Mouse (Mus musculus): ENCODE measurements around the gene Ggt6. TPM values are rescaled to one million over a fixed set of nuclear protein-coding genes. Genes with fewer than 3 reads are reported as not detected.
A peak's percentile ranks its signal among the peaks of the same experiment; 100 is the strongest.

The Ggt6 gene
- polyA plus RNA-seq, 1 experiment from 2014 or later: 0.94 TPM

- H3K4me3 ChIP-seq (ENCODE audit: low read depth, low read length): no peak overlapping the region
- no peak overlapping the region for H3K4me2 ChIP-seq (replicated peaks; ENCODE audit: low read depth, low read length)
- H3K4me1 ChIP-seq (ENCODE audit: insufficient read depth, low read depth, low read length): 0 out of 2 replicates have a peak, but pooled peaks cover under 1% of the 10 kb centered on the region
- peaks cover 27% of the 10 kb centered on the region for H3K36me3 ChIP-seq (ENCODE audit: insufficient read depth, low read length)
- H3K27ac ChIP-seq (ENCODE audit: low read length): no peak overlapping the region
- H3K9ac ChIP-seq (replicated peaks; ENCODE audit: low read depth): no peak overlapping the region
- H3K27me3 ChIP-seq (replicated peaks; ENCODE audit: insufficient read depth, low read length): no peaks in the 10 kb centered on the region
- ATAC-seq (no peak), DNase-seq (ENCODE audit: low spot score) (no peak)
- TF ChIP-seq EP300 (IDR thresholded peaks at IDR 0.05): no peak
- TF ChIP-seq CTCF (IDR thresholded peaks at IDR 0.05): no peak
- 53% methylated on average over 15 of the region's 15 CpGs for WGBS
- H3K9me3 ChIP-seq (ENCODE audit: low read length): no peaks in the 10 kb centered on the region
These were observed 18.0 kb downstream of the Ggt6 start for GRCm38 (mm10) chr11:72453105-72453953.

GRCm38 (mm10) chr11:72455694-72456093, 20.4 kb downstream of the Ggt6 start:
- 41% methylated on average over 5 of the region's 5 CpGs for WGBS
- no peaks in the 10 kb centered on the region for H3K27me3 ChIP-seq (replicated peaks; ENCODE audit: insufficient read depth, low read length)
- ATAC-seq: no peak

DNA sequence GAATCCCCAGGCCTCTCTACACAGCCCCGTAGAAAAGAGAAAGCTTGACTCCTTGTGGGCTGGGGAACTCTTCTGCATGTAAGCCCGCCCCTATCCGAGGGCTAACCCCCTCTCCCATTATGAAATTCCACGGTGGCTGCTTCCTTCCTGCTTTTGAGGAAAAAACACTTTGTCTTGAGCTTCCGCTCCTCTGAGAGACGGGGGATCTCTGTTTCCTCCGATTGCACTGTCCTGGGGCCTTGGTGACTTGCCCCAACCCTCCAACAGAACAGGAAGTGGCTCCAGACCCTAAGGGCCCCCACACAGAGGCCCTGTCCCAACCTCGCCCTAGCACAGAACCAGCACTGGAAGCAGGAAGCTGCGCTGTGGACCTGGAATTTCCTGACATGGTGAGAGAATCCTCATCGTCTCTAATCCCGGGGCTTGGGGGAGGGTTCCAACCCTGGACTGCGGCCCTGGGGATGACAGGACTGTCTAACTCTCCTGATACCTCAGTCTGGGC, 22.7 kb downstream of the Ggt6 start:
- Histone ChIP-seq H3K9me3 (ENCODE audit: low read length) (no peaks in the 10 kb centered on the region), H3K4me3 (ENCODE audit: low read depth, low read length) (no peak overlapping the region), H3K4me2 (replicated peaks; ENCODE audit: low read depth, low read length) (0 out of 2 replicates have a peak overlapping the region, but pooled peaks have one; percentile 27), H3K9ac (replicated peaks; ENCODE audit: low read depth) (no peak overlapping the region), H3K4me1 (ENCODE audit: insufficient read depth, low read depth, low read length) (0 out of 2 replicates have a peak, but pooled peaks cover 7% of the 10 kb centered on the region), H3K27ac (ENCODE audit: low read length) (peak overlapping the region; percentile 72), H3K36me3 (ENCODE audit: insufficient read depth, low read length) (peaks cover 5% of the 10 kb centered on the region; the same call in 1 of the 2 replicates), H3K27me3 (replicated peaks; ENCODE audit: insufficient read depth, low read length) (no peaks in the 10 kb centered on the region)
- WGBS: 32% methylated on average over 12 of the region's 12 CpGs
- TF ChIP-seq CTCF (IDR thresholded peaks at IDR 0.05) (no peak), EP300 (IDR thresholded peaks at IDR 0.05) (peak; percentile 95)
- DNase-seq (ENCODE audit: low spot score) (peak; percentile 74), ATAC-seq (peak; percentile 93)

More at GRCm38 (mm10) chr11:72455694-72456093, 20.4 kb downstream of the Ggt6 start:
- H3K27ac ChIP-seq (ENCODE audit: low read length): no peak overlapping the region
- no peak for DNase-seq (ENCODE audit: low spot score)
- TF ChIP-seq EP300 (IDR thresholded peaks at IDR 0.05): no peak
- TF ChIP-seq CTCF (IDR thresholded peaks at IDR 0.05): no peak
- H3K4me3 ChIP-seq (ENCODE audit: low read depth, low read length): no peak overlapping the region
- H3K4me2 ChIP-seq (replicated peaks; ENCODE audit: low read depth, low read length): no peak overlapping the region
- 0 out of 2 replicates have a peak, but pooled peaks cover 4% of the 10 kb centered on the region for H3K4me1 ChIP-seq (ENCODE audit: insufficient read depth, low read depth, low read length)
- H3K36me3 ChIP-seq (ENCODE audit: insufficient read depth, low read length): peaks cover 14% of the 10 kb centered on the region
- no peak overlapping the region for H3K9ac ChIP-seq (replicated peaks; ENCODE audit: low read depth)
- H3K9me3 ChIP-seq (ENCODE audit: low read length): no peaks in the 10 kb centered on the region

DNA sequence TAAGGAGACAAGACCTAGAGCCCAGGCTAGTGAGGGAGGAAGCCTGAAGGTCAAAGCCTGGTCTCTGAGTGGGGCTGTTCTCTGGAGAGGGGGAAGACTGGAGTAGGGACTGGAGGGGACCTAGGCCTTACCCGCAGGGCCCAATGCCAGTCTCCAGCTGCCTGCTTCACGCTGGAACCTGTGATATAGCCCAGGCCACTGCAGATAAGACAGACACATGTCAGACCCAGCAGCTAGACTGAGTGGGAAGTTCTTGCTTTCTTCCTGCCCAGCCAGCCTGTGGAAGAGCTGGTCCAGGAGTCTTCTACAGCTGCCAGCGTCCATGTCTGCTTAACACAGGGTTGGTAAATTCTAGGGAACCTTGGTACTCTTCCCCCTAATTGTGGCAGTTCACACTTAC, 23.2 kb downstream of the Ggt6 start:
- no peak; the same call in 1 of the 2 replicates for ATAC-seq
- DNase-seq (ENCODE audit: low spot score): no peak
- Histone ChIP-seq H3K9ac (replicated peaks; ENCODE audit: low read depth) (no peak overlapping the region), H3K27me3 (replicated peaks; ENCODE audit: insufficient read depth, low read length) (no peaks in the 10 kb centered on the region), H3K9me3 (ENCODE audit: low read length) (no peaks in the 10 kb centered on the region), H3K36me3 (ENCODE audit: insufficient read depth, low read length) (0 out of 2 replicates have a peak, but pooled peaks cover under 1% of the 10 kb centered on the region), H3K4me1 (ENCODE audit: insufficient read depth, low read depth, low read length) (0 out of 2 replicates have a peak, but pooled peaks cover 7% of the 10 kb centered on the region), H3K4me3 (ENCODE audit: low read depth, low read length) (no peak overlapping the region), H3K27ac (ENCODE audit: low read length) (peak overlapping the region; percentile 72), H3K4me2 (replicated peaks; ENCODE audit: low read depth, low read length) (peak overlapping the region; percentile 27; the same call in 1 of the 2 replicates)
- TF ChIP-seq CTCF (IDR thresholded peaks at IDR 0.05): no peak
- no peak for TF ChIP-seq EP300 (IDR thresholded peaks at IDR 0.05)
- 47% methylated on average over 3 of the region's 3 CpGs for WGBS

DNA sequence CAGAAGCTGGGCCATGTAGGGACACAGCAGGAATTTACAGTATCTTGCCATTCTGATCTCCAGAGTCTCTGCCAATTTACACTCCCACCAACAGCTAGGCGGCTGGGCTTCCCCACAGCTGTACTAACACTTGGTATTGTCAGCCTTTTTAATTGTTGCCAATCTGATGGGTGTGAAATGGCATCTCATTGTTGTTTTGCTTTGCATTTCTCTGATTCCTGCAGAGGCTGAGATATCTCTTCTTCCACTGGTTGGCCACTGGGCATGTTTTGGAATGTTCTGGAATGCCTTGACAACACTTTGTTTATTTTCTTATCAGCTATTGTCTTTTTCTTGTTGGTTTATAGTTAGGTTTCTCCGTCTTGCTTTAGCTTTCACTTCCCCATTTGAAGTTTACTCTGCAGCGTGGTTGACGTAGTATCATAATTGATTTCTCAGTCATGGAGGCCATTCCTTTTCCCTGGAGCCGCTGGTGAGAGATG, 26.2 kb downstream of the Ggt6 start:
- H3K4me2 ChIP-seq (replicated peaks; ENCODE audit: low read depth, low read length): no peak overlapping the region
- H3K4me1 ChIP-seq (ENCODE audit: insufficient read depth, low read depth, low read length): peaks cover 24% of the 10 kb centered on the region
- no peak overlapping the region for H3K9ac ChIP-seq (replicated peaks; ENCODE audit: low read depth)
- DNase-seq (ENCODE audit: low spot score) (peak; percentile 47), ATAC-seq (no peak)
- H3K27me3 ChIP-seq (replicated peaks; ENCODE audit: insufficient read depth, low read length): no peaks in the 10 kb centered on the region
- 26% methylated on average over 5 of the region's 5 CpGs for WGBS
- H3K36me3 ChIP-seq (ENCODE audit: insufficient read depth, low read length): no peaks in the 10 kb centered on the region
- no peak overlapping the region for H3K4me3 ChIP-seq (ENCODE audit: low read depth, low read length)
- H3K9me3 ChIP-seq (ENCODE audit: low read length): no peaks in the 10 kb centered on the region
- no peak overlapping the region; the same call in 1 of the 2 replicates for H3K27ac ChIP-seq (ENCODE audit: low read length)
- TF ChIP-seq EP300 (IDR thresholded peaks at IDR 0.05) (peak; percentile 59), CTCF (IDR thresholded peaks at IDR 0.05) (no peak)

DNA sequence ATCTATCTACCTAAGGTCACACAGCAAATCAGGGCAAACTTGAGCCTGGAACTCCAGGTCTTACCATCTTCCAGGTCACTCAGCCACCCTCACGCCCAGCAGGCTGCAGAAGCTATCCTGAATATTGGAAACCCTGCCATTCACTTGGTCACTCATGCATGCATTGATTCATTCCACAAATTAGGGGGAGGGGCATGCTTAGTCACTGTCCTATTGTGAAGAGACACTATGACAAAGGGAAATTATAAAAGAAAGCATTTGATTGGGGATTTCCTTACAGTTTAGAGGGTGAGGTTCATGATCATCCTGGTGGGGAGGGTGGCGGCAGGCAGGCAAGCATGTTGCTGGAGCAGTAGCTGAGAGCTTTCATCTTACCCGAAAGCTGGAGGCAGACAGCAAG, 29.5 kb downstream of the Ggt6 start:
- no peak overlapping the region for H3K9ac ChIP-seq (replicated peaks; ENCODE audit: low read depth)
- TF ChIP-seq EP300 (IDR thresholded peaks at IDR 0.05) (no peak), CTCF (IDR thresholded peaks at IDR 0.05) (no peak)
- no peaks in the 10 kb centered on the region for H3K9me3 ChIP-seq (ENCODE audit: low read length)
- DNase-seq (ENCODE audit: low spot score): no peak
- H3K4me1 ChIP-seq (ENCODE audit: insufficient read depth, low read depth, low read length): peaks cover 37% of the 10 kb centered on the region
- H3K27me3 ChIP-seq (replicated peaks; ENCODE audit: insufficient read depth, low read length): no peaks in the 10 kb centered on the region
- WGBS: 53% methylated on average over 3 of the region's 3 CpGs
- H3K4me2 ChIP-seq (replicated peaks; ENCODE audit: low read depth, low read length): no peak overlapping the region
- H3K36me3 ChIP-seq (ENCODE audit: insufficient read depth, low read length): no peaks in the 10 kb centered on the region
- no peak overlapping the region for H3K4me3 ChIP-seq (ENCODE audit: low read depth, low read length)
- no peak for ATAC-seq
- H3K27ac ChIP-seq (ENCODE audit: low read length): no peak overlapping the region
